Mouse (Mus musculus) forelimb bud, embryonic 11.5 days (tissue): Measurements from ENCODE around the gene Slc19a1.

Experiments
- DNase-seq: peaks from one replicate; pipeline ENCODE4 v3.0.0-alpha.2; 2012; ENCODE audit warnings: low read depth, low spot score

Slc19a1 gene

GRCm38 (mm10) chr10:77032591-77033322 lies 716 bp downstream of the Slc19a1 start:
- DNase-seq, result peak; percentile 97

GRCm38 (mm10) chr10:77033323-77034025 lies 1.4 kb downstream of the Slc19a1 start:
- peak; percentile 28 for DNase-seq

DNA sequence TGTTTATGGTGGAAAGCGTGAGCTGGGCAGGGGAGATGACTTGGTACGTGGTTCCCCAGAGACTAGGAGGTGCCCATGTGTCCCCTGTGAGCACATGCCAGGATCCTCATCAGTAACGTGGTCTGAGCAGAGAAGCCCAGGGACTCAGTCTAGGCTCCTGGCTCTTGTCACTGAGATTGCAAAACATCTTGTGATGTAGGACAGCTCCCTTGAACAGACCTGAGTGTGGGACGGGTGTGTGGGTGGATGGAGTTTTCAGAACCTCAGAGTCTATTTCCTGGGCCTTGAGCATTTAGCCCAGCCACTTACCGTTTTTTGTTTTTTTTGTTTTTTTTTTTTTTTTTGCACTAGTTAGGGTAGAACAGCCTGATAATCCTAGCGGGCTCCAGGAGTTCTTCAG lies 3.4 kb downstream of the Slc19a1 start:
- DNase-seq, result no peak

DNA sequence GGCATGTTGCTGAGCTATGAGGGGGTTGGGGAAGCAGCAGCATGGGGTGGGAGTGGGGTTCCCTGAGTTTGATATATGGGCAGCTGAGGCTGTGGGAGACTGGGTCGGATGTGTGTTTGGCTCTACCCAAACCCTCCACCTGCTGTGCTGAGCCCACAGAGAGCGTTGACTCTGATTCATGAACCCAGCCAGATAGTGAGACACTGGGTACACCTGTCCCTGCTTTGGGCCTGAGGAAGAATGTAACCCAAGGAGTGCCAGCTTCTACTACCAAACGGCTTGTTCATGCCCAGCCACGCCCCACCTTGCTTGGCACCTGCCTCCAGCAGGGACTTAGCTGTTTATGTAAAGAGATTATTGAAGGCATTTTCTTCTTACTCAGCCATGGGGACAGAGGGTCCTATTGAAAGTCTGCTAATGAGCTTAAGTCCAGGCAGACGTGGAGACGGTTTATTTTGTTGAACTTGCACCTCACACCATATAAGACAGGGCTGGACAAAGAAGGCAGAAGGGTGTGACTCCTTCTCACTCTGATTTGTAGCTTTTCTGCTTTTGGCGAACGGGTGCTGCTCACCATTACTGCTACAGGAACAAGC lies 6.6 kb downstream of the Slc19a1 start:
- no peak for DNase-seq

GRCm38 (mm10) chr10:77048196-77048595 lies 16.2 kb downstream of the Slc19a1 start:
- no peak for DNase-seq

- DNase-seq, result no peak
These were observed 16.6 kb downstream of the Slc19a1 start for GRCm38 (mm10) chr10:77048606-77049005.

DNA sequence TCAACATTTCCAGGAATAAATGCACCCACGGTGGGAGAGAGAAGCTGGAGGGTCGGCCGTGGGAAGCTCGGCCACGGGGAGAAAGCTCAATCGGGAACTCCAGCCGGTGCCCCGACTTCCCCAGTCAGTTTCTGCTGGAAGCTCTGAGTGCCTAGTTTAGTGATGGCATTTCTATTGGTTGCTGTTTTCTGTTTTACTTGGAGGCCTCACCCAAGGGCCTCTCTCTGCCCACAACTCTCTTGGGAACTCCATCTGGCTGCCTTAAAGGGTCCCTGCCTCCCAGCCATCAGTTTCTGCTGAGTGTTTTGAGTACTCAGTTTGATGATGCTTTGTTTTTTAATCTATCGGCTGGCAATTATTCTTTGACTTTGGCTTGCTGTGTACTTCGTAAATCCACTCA lies 24.7 kb downstream of the Slc19a1 start:
- DNase-seq, result no peak

DNA sequence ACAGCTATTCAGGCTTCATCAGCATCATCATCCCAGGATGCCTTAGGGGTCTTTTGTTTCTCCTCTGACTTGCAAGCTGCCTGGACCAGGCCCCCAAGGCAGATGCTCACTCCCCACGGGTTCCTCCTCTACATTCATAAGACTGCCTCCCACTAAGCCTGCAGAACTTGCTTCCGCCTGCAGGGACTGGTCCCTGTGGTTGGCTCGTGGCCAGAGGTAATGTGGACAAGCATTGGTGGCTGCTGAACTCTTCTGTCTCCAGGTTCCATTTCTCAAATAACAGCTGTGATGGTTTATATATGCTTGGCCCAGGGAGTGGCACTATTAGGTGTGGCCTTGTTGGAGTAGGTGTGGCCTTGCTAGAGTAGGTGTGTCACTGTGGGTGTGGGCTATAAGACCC lies 29.4 kb downstream of the Slc19a1 start:
- no peak for DNase-seq

DNA sequence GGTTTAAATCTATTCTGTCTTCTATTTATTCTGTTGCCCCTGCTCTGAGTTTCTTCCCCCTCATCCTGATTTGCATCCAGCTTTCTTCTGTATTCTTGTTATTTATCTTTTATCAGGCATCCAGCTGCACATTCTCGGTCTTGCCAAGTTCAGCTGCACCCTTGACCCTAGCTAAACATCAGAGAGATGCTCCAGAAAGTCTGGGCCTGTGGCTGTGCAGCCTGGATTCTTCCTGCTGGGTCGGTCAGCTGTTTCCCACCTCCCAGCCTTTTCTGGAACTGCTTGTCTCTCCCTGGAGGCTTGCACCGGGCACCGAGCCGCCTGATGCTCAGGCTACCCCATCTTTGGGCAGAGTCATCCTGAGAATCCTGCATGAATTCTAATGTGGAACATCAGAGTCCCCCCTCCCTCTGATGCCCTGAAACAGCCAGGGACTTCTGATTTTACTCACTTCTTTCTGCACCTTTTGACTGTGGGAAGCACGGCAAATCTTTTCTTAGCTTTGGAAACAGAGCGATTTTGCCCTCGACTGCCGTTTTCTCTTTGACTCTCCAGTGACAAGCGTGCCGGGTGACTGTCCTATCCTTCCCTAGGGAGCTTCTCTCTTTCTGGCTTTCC lies 30.5 kb downstream of the Slc19a1 start:
- DNase-seq, result no peak

GRCm38 (mm10) chr10:77064239-77064638 lies 32.2 kb downstream of the Slc19a1 start:
- no peak for DNase-seq

GRCm38 (mm10) chr10:77064659-77065058 lies 32.6 kb downstream of the Slc19a1 start:
- DNase-seq, result no peak

GRCm38 (mm10) chr10:77068469-77068868 lies 36.4 kb downstream of the Slc19a1 start:
- no peak for DNase-seq

GRCm38 (mm10) chr10:77070072-77070471 lies 38.0 kb downstream of the Slc19a1 start:
- peak; percentile 64 for DNase-seq

DNA sequence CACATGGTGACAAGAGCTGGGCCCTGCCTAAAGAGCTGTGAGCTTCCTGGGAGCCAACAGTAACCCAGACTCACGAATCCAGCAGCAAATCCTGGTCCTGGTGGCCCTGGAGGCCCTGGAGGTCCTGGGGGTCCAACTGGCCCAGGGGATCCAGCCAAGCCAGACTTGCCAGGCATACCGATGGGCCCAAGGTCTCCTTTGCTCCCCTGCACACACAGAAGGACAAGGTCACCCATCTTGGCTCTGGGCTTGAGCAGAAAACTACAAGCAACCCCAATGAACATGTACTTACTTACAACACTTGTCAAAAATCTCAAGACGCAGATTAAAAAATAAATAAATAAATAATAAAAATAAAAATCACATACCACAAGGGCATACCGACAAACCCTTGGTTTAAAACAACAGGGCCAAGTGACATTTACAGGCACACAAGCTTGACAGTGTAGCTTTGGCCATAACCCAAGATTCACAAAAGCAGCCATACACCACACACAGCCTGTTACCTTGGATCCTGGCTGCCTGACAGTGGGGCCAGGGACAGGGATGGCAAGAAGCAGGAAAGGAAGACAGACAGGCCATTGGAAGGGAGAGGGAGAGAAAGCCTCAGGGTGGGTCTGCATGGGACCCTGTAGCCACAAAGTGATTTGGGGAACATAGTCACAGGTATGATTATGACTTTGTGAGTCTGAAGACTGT lies 42.4 kb downstream of the Slc19a1 start:
- DNase-seq, result no peak

GRCm38 (mm10) chr10:77078456-77078855 lies 46.4 kb downstream of the Slc19a1 start:
- no peak for DNase-seq

DNA sequence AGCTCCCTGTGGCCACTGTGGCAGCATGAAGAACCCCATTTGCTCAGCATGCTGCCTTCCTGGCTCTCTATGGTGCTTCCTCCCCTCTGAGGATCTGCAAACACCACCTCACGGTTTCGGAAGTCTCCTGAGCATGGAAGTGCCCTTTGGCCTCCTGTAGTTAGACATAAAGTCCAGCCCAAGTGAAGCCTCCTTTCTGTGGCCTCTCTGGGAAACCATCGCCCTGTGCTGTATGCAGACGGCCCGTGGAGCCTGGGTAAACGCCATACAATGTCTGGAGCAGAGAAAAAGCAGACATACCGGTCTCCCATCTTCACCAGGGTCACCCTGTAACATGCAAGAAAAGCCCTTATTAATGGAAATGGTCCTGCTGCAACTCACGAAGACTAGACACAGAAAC lies 46.9 kb downstream of the Slc19a1 start:
- DNase-seq, result no peak

GRCm38 (mm10) chr10:77082453-77082852 lies 50.4 kb downstream of the Slc19a1 start:
- DNase-seq, result peak; percentile 85

DNA sequence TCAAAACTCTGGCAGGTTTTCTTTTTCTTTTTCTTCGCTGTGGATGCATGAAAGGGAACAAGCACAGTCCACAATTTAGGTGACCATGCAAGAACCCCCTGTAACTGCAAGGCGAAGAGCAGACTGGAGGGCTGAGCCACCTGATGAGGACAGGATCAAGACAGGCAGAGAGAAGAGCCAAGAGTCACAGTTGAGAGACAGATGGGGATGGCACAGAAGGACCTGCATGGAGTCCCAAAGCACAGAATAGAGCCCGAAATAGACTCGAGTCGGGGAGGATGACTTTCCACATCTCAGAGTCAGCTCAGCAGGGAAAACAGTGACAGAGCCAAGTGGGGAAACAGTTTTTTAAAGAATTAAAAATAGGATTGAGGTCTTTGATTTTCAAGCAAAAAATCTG lies 50.9 kb downstream of the Slc19a1 start:
- DNase-seq, result no peak

DNA sequence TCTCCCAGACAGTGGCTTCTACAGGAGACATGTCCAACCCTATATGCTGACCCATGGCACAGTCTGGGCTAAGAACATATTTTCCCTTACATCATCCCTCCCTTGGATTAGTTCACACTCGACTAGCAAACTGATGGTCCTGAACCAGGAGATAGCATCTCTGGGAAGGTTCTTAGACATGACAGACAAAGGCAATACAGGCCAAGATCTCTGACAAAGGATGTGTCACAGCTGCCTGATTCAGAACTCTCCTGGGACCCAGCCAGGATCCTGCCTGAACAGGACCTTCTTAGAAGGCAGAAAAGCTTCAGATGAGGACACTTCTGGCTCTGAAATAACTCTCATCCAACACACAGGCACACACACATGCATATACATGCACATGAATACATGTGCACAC lies 52.5 kb downstream of the Slc19a1 start:
- DNase-seq, result no peak

GRCm38 (mm10) chr10:77089336-77089735 lies 57.3 kb downstream of the Slc19a1 start:
- DNase-seq, result no peak

- no peak for DNase-seq
These were observed 58.0 kb downstream of the Slc19a1 start for GRCm38 (mm10) chr10:77090063-77090462.
